Mouse (Mus musculus): Measurements from ENCODE around the gene Bbx. TPM values are rescaled to one million over a fixed set of nuclear protein-coding genes. Genes with fewer than 3 reads are reported as not detected.

Bbx gene
- total and polyA plus RNA-seq, 2 experiments from 2014 or later, result 15.5 to 17.9 TPM

GRCm38 (mm10) chr16:50249036-50249435 lies 183.2 kb downstream of the Bbx start:
- no peak for ATAC-seq

GRCm38 (mm10) chr16:50242444-50242843 lies 189.7 kb downstream of the Bbx start:
- 67% methylated on average over 4 of the region's 4 CpGs for WGBS
- TF ChIP-seq CTCF (IDR thresholded peaks at IDR 0.05; ENCODE audit: low read depth), result peak; percentile 54

More at GRCm38 (mm10) chr16:50249036-50249435, 183.2 kb downstream of the Bbx start:
- H3K36me3 ChIP-seq (ENCODE audit: insufficient read depth, low read length), result no peaks in the 10 kb centered on the region
- H3K4me3 ChIP-seq (ENCODE audit: low read length), result no peak overlapping the region
- no peaks in the 10 kb centered on the region for H3K9me3 ChIP-seq (ENCODE audit: low read length)
- TF ChIP-seq CTCF (IDR thresholded peaks at IDR 0.05; ENCODE audit: low read depth), result no peak
- H3K27ac ChIP-seq, result no peak overlapping the region
- no peak overlapping the region for H3K4me2 ChIP-seq (ENCODE audit: low read depth, low read length)
- H3K27me3 ChIP-seq (ENCODE audit: insufficient read depth, low read length), result no peaks in the 10 kb centered on the region
- 95% methylated on average over 3 of the region's 3 CpGs for WGBS
- H3K9ac ChIP-seq (replicated peaks; ENCODE audit: low read length), result no peak overlapping the region
- H3K4me1 ChIP-seq (ENCODE audit: insufficient read depth, low read length), result no peaks in the 10 kb centered on the region
- no peak for DNase-seq (ENCODE audit: low spot score)

GRCm38 (mm10) chr16:50241604-50242003 lies 190.6 kb downstream of the Bbx start:
- no peak overlapping the region for H3K27ac ChIP-seq
- H3K4me3 ChIP-seq (ENCODE audit: low read length), result no peak overlapping the region
- no peaks in the 10 kb centered on the region for H3K4me1 ChIP-seq (ENCODE audit: insufficient read depth, low read length)
- TF ChIP-seq CTCF (IDR thresholded peaks at IDR 0.05; ENCODE audit: low read depth), result no peak
- DNase-seq (ENCODE audit: low spot score) (no peak), ATAC-seq (no peak)
- no peak overlapping the region for H3K9ac ChIP-seq (replicated peaks; ENCODE audit: low read length)
- H3K4me2 ChIP-seq (ENCODE audit: low read depth, low read length), result no peak overlapping the region
- 92% methylated on average over 3 of the region's 3 CpGs for WGBS
- no peaks in the 10 kb centered on the region for H3K27me3 ChIP-seq (ENCODE audit: insufficient read depth, low read length)
- no peaks in the 10 kb centered on the region; the same call in 1 of the 2 replicates for H3K36me3 ChIP-seq (ENCODE audit: insufficient read depth, low read length)
- no peaks in the 10 kb centered on the region for H3K9me3 ChIP-seq (ENCODE audit: low read length)

More at GRCm38 (mm10) chr16:50242444-50242843, 189.7 kb downstream of the Bbx start:
- Histone ChIP-seq H3K27ac (no peak overlapping the region), H3K9me3 (ENCODE audit: low read length) (no peaks in the 10 kb centered on the region), H3K4me2 (ENCODE audit: low read depth, low read length) (no peak overlapping the region), H3K9ac (replicated peaks; ENCODE audit: low read length) (no peak overlapping the region), H3K27me3 (ENCODE audit: insufficient read depth, low read length) (no peaks in the 10 kb centered on the region), H3K4me3 (ENCODE audit: low read length) (no peak overlapping the region), H3K36me3 (ENCODE audit: insufficient read depth, low read length) (no peaks in the 10 kb centered on the region; the same call in 1 of the 2 replicates), H3K4me1 (ENCODE audit: insufficient read depth, low read length) (no peaks in the 10 kb centered on the region)
- DNase-seq (ENCODE audit: low spot score) (peak; percentile 43), ATAC-seq (no peak)

GRCm38 (mm10) chr16:50235231-50235630 lies 197.0 kb downstream of the Bbx start:
- no peak for ATAC-seq
- 34% methylated on average over 3 of the region's 3 CpGs for WGBS
- TF ChIP-seq CTCF (IDR thresholded peaks at IDR 0.05; ENCODE audit: low read depth), result no peak
- Histone ChIP-seq H3K4me3 (ENCODE audit: low read length) (no peak overlapping the region), H3K9ac (replicated peaks; ENCODE audit: low read length) (no peak overlapping the region), H3K4me2 (ENCODE audit: low read depth, low read length) (no peak overlapping the region), H3K27ac (no peak overlapping the region), H3K4me1 (ENCODE audit: insufficient read depth, low read length) (no peaks in the 10 kb centered on the region), H3K27me3 (ENCODE audit: insufficient read depth, low read length) (no peaks in the 10 kb centered on the region), H3K9me3 (ENCODE audit: low read length) (no peaks in the 10 kb centered on the region), H3K36me3 (ENCODE audit: insufficient read depth, low read length) (no peaks in the 10 kb centered on the region; the same call in 1 of the 2 replicates)
- DNase-seq (ENCODE audit: low spot score), result no peak

GRCm38 (mm10) chr16:50230624-50231023 lies 201.6 kb downstream of the Bbx start:
- Histone ChIP-seq H3K27me3 (ENCODE audit: insufficient read depth, low read length) (no peaks in the 10 kb centered on the region), H3K9ac (replicated peaks; ENCODE audit: low read length) (no peak overlapping the region), H3K9me3 (ENCODE audit: low read length) (no peaks in the 10 kb centered on the region), H3K4me1 (ENCODE audit: insufficient read depth, low read length) (no peaks in the 10 kb centered on the region), H3K27ac (no peak overlapping the region), H3K36me3 (ENCODE audit: insufficient read depth, low read length) (no peaks in the 10 kb centered on the region), H3K4me2 (ENCODE audit: low read depth, low read length) (no peak overlapping the region), H3K4me3 (ENCODE audit: low read length) (no peak overlapping the region)
- no peak for TF ChIP-seq CTCF (IDR thresholded peaks at IDR 0.05; ENCODE audit: low read depth)
- 92% methylated on average over 2 of the region's 2 CpGs for WGBS
- DNase-seq (ENCODE audit: low spot score), result no peak
- ATAC-seq, result no peak

- 84% methylated on average over 1 of the region's 1 CpGs for WGBS
- TF ChIP-seq CTCF (IDR thresholded peaks at IDR 0.05; ENCODE audit: low read depth), result no peak
- Histone ChIP-seq H3K9me3 (ENCODE audit: low read length) (no peaks in the 10 kb centered on the region), H3K27me3 (ENCODE audit: insufficient read depth, low read length) (no peaks in the 10 kb centered on the region), H3K4me1 (ENCODE audit: insufficient read depth, low read length) (no peaks in the 10 kb centered on the region), H3K27ac (no peak overlapping the region), H3K4me3 (ENCODE audit: low read length) (no peak overlapping the region), H3K4me2 (ENCODE audit: low read depth, low read length) (no peak overlapping the region), H3K36me3 (ENCODE audit: insufficient read depth, low read length) (peaks cover 4% of the 10 kb centered on the region; the same call in 1 of the 2 replicates), H3K9ac (replicated peaks; ENCODE audit: low read length) (no peak overlapping the region)
- no peak for ATAC-seq
- DNase-seq (ENCODE audit: low spot score), result no peak
Observed at GRCm38 (mm10) chr16:50228833-50229232, 203.4 kb downstream of the Bbx start.

- 72% methylated on average over 1 of the region's 1 CpGs for WGBS
- Histone ChIP-seq H3K27ac (no peak overlapping the region), H3K4me1 (ENCODE audit: insufficient read depth, low read length) (no peaks in the 10 kb centered on the region), H3K36me3 (ENCODE audit: insufficient read depth, low read length) (peaks cover 4% of the 10 kb centered on the region; the same call in 1 of the 2 replicates), H3K4me3 (ENCODE audit: low read length) (no peak overlapping the region), H3K9me3 (ENCODE audit: low read length) (no peaks in the 10 kb centered on the region), H3K27me3 (ENCODE audit: insufficient read depth, low read length) (no peaks in the 10 kb centered on the region), H3K9ac (replicated peaks; ENCODE audit: low read length) (no peak overlapping the region), H3K4me2 (ENCODE audit: low read depth, low read length) (no peak overlapping the region)
- DNase-seq (ENCODE audit: low spot score) (no peak), ATAC-seq (no peak)
- no peak for TF ChIP-seq CTCF (IDR thresholded peaks at IDR 0.05; ENCODE audit: low read depth)
Observed at GRCm38 (mm10) chr16:50226274-50226673, 205.9 kb downstream of the Bbx start.

Data from hindbrain, postnatal 0 days (tissue).